Mouse (Mus musculus) granulocyte monocyte progenitor cell, adult 5-6 weeks (primary cell): ENCODE measurements around the gene Brat1. TPM values are rescaled to one million over a fixed set of nuclear protein-coding genes. Genes with fewer than 3 reads are reported as not detected.

Source experiments
- ATAC-seq: replicated peaks from 2 replicates; pipeline ENCODE4 v1.8.0; 2016; ENCODE audit warnings: mild to moderate bottlenecking, moderate TSS enrichment, inconsistent platforms; ENCODE audit not compliant: poor library complexity, severe bottlenecking
- total RNA-seq, 2 experiments: library from RNA; stranded (forward) in 1 of 2; stranded (reverse) in 1 of 2; fragments of 200-712, 200-1000 nt in 1 of 2; fragments of >200 nt in 1 of 2; fragmentation: Nextera tagmentation in 1 of 2; gene quantifications; 2 replicates each; pipeline ENCODE4 v1.2.3; 2014 to 2017

Brat1 gene
- total RNA-seq, 2 experiments from 2014 or later: 8.2 to 14.3 TPM

GRCm38 (mm10) chr5:140741040-140741439, 36.2 kb downstream of the Brat1 start:
- no peak for ATAC-seq

GRCm38 (mm10) chr5:140741877-140742276, 37.1 kb downstream of the Brat1 start:
- ATAC-seq: peak; percentile 38; the same call in 1 of the 2 replicates

GRCm38 (mm10) chr5:140743706-140744131, 38.9 kb downstream of the Brat1 start:
- peak; percentile 24; the same call in 1 of the 2 replicates for ATAC-seq

GRCm38 (mm10) chr5:140748425-140748824, 43.6 kb downstream of the Brat1 start:
- ATAC-seq: peak; percentile 65

GRCm38 (mm10) chr5:140749062-140749875, 44.5 kb downstream of the Brat1 start:
- peak; percentile 82 for ATAC-seq

- ATAC-seq: no peak
Measured at GRCm38 (mm10) chr5:140750925-140751324, 46.1 kb downstream of the Brat1 start.

GRCm38 (mm10) chr5:140752041-140752440, 47.2 kb downstream of the Brat1 start:
- ATAC-seq: no peak

- no peak for ATAC-seq
Measured at GRCm38 (mm10) chr5:140752639-140753038, 47.8 kb downstream of the Brat1 start.

- ATAC-seq: no peak
Measured at GRCm38 (mm10) chr5:140753223-140753622, 48.4 kb downstream of the Brat1 start.

GRCm38 (mm10) chr5:140758864-140759263, 54.1 kb downstream of the Brat1 start:
- ATAC-seq: no peak

GRCm38 (mm10) chr5:140762540-140762939, 57.7 kb downstream of the Brat1 start:
- no peak for ATAC-seq

- peak; percentile 66 for ATAC-seq
Measured at GRCm38 (mm10) chr5:140764921-140765613, 60.3 kb downstream of the Brat1 start.

- no peak for ATAC-seq
Measured at GRCm38 (mm10) chr5:140766566-140766965, 61.8 kb downstream of the Brat1 start.

GRCm38 (mm10) chr5:140767704-140768141, 62.9 kb downstream of the Brat1 start:
- ATAC-seq: peak; percentile 22

- ATAC-seq: no peak
Measured at GRCm38 (mm10) chr5:140768333-140768732, 63.5 kb downstream of the Brat1 start.

Other genes starting within 250 kb of the Brat1 start
- 79.1 and 85.4 TPM in 2 replicates for gene Chst12, start 199.5 kb upstream of the Brat1 start, total RNA-seq (2014; fragmentation: Nextera tagmentation)
- gene Chst12, start 199.5 kb upstream of the Brat1 start, total RNA-seq (2017): 30.2 and 30.3 TPM in 2 replicates
- gene Grifin, start 139.9 kb upstream of the Brat1 start, total RNA-seq (2014; fragmentation: Nextera tagmentation): not detected in 2 replicates
- not detected in 2 replicates for gene Grifin, start 139.9 kb upstream of the Brat1 start, total RNA-seq (2017)
- 8.2 and 9.9 TPM in 2 replicates for gene Lfng, start 97.7 kb upstream of the Brat1 start, total RNA-seq (2014; fragmentation: Nextera tagmentation)
- 1.9 and 14.6 TPM in 2 replicates for gene Lfng, start 97.7 kb upstream of the Brat1 start, total RNA-seq (2017)
- 42.0 and 47.9 TPM in 2 replicates for gene Ttyh3, start 56.0 kb upstream of the Brat1 start, total RNA-seq (2014; fragmentation: Nextera tagmentation)
- gene Ttyh3, start 56.0 kb upstream of the Brat1 start, total RNA-seq (2017): 8.7 and 9.2 TPM in 2 replicates
- gene Iqce, start 2.6 kb upstream of the Brat1 start, total RNA-seq (2014; fragmentation: Nextera tagmentation): 13.4 and 26.7 TPM in 2 replicates
- gene Iqce, start 2.6 kb upstream of the Brat1 start, total RNA-seq (2017): 5.3 and 10.0 TPM in 2 replicates
- gene Amz1, start 19.1 kb downstream of the Brat1 start, total RNA-seq (2014; fragmentation: Nextera tagmentation): 2.8 and 3.1 TPM in 2 replicates
- gene Amz1, start 19.1 kb downstream of the Brat1 start, total RNA-seq (2017): 0.77 and 0.78 TPM in 2 replicates
- 42.3 and 44.7 TPM in 2 replicates for gene Gna12, start 125.4 kb downstream of the Brat1 start, total RNA-seq (2014; fragmentation: Nextera tagmentation)
- 34.9 and 35.3 TPM in 2 replicates for gene Gna12, start 125.4 kb downstream of the Brat1 start, total RNA-seq (2017)